Mouse (Mus musculus) CH12.LX (cell line): ENCODE results near the gene Fchsd2. TPM values are rescaled to one million over a fixed set of nuclear protein-coding genes. Genes with fewer than 3 reads are reported as not detected.

Source experiments
- DNase-seq: peaks from one replicate; pipeline ENCODE4 v3.0.0-alpha.2; 2013; ENCODE audit errors: extremely low read depth
- H3K27ac ChIP-seq: 2 replicates; pipeline ENCODE4 v1.5.1; 2012; ENCODE audit warnings: low read depth, mild to moderate bottlenecking, control low read depth, moderate library complexity; ENCODE audit not compliant: insufficient read depth
- H3K27me3 ChIP-seq: replicated peaks from 2 replicates; pipeline ENCODE3; 2012; ENCODE audit warnings: inconsistent platforms
- H3K36me3 ChIP-seq, 2 experiments: replicated peaks in 1 of 2; 2 replicates each; pipeline versions ENCODE3 to v1.6.1; 2012; ENCODE audit warnings: inconsistent platforms in 1 of 2, low read length in 1 of 2, mild to moderate bottlenecking in 1 of 2, mixed read lengths in 1 of 2, moderate library complexity in 1 of 2; ENCODE audit not compliant: control insufficient read depth in 1 of 2, insufficient read depth in 1 of 2
- H3K4me1 ChIP-seq, 2 experiments: 2 replicates each; pipeline ENCODE4 v1.6.1; 2012; ENCODE audit warnings: inconsistent platforms in 1 of 2, moderate library complexity in 1 of 2; ENCODE audit not compliant: insufficient read depth in 2 of 2, control insufficient read depth in 1 of 2
- H3K4me2 ChIP-seq: 2 replicates; pipeline ENCODE4 v1.6.1; 2012; ENCODE audit warnings: low read depth, mild to moderate bottlenecking, control low read depth; ENCODE audit not compliant: poor library complexity, insufficient read depth, severe bottlenecking
- H3K4me3 ChIP-seq, 3 experiments: fragments of 150-350 bp in 1 of 3; sonication (generic) in 1 of 3; replicated peaks in 1 of 3; 2 replicates each; pipeline versions ENCODE3 to v1.5.1; 2011 to 2012; ENCODE audit warnings: low read depth in 2 of 3, low read length in 2 of 3, mild to moderate bottlenecking in 2 of 3, moderate library complexity in 2 of 3, control low read depth in 1 of 3, improper control_type of control experiment in 1 of 3, inconsistent platforms in 1 of 3, mixed read lengths in 1 of 3; ENCODE audit not compliant: poor library complexity in 1 of 3
- H3K79me2 ChIP-seq: replicated peaks from 2 replicates; pipeline ENCODE4 v1.6.1; 2012; ENCODE audit warnings: mild to moderate bottlenecking, moderate library complexity; ENCODE audit not compliant: control insufficient read depth, poor library complexity, insufficient read depth, severe bottlenecking; ENCODE audit errors: extremely low read depth
- H3K9ac ChIP-seq: 2 replicates; pipeline ENCODE4 v1.6.1; 2012; ENCODE audit warnings: low read depth, mild to moderate bottlenecking, control low read depth, moderate library complexity; ENCODE audit not compliant: insufficient read depth
- H3K9me3 ChIP-seq: replicated peaks from 2 replicates; pipeline ENCODE3; 2012; ENCODE audit warnings: low read length, inconsistent platforms, mixed read lengths
- CHD1 ChIP-seq: IDR thresholded peaks from 2 replicates; pipeline ENCODE4 v1.6.1; 2012; ENCODE audit warnings: low read depth, low read length, improper control_type of control experiment, inconsistent platforms
- HCFC1 ChIP-seq: IDR thresholded peaks from 2 replicates; pipeline ENCODE4 v1.6.1; 2012; ENCODE audit warnings: low read depth, mild to moderate bottlenecking, inconsistent platforms, low read length, improper control_type of control experiment
- JUN ChIP-seq: IDR thresholded peaks from 2 replicates; pipeline ENCODE4 v1.6.1; 2011; ENCODE audit warnings: low read depth, mild to moderate bottlenecking, low read length, improper control_type of control experiment, moderate library complexity; ENCODE audit not compliant: insufficient read depth
- JUND ChIP-seq: conservative IDR thresholded peaks from 2 replicates; pipeline ENCODE4 v1.6.1; 2011; ENCODE audit warnings: low read depth, low read length, improper control_type of control experiment
- MAZ ChIP-seq: IDR thresholded peaks from 2 replicates; pipeline ENCODE4 v1.6.1; 2012; ENCODE audit warnings: low read depth, mild to moderate bottlenecking, inconsistent platforms, low read length, improper control_type of control experiment, moderate library complexity
- MEF2A ChIP-seq: IDR thresholded peaks from 2 replicates; pipeline ENCODE4 v1.6.1; 2014; ENCODE audit warnings: low read depth, mild to moderate bottlenecking, inconsistent platforms, low read length, improper control_type of control experiment, borderline replicate concordance
- NELFE ChIP-seq: IDR thresholded peaks from 2 replicates; pipeline ENCODE4 v1.6.1; 2011; ENCODE audit warnings: low read depth, low read length, improper control_type of control experiment
- POLR2A ChIP-seq: IDR thresholded peaks from 2 replicates; pipeline ENCODE4 v1.6.1; 2011; ENCODE audit warnings: low read depth, mild to moderate bottlenecking, improper control_type of control experiment, low read length
- POLR2AphosphoS2 ChIP-seq: IDR thresholded peaks from 2 replicates; pipeline ENCODE4 v1.6.1; 2011; ENCODE audit warnings: low read depth, low read length, improper control_type of control experiment
- TBP ChIP-seq: conservative IDR thresholded peaks from 2 replicates; pipeline ENCODE4 v1.6.1; 2011; ENCODE audit warnings: low read depth, low read length, improper control_type of control experiment
- ZC3H11A ChIP-seq: IDR thresholded peaks from 2 replicates; pipeline ENCODE4 v1.6.1; 2012; ENCODE audit warnings: low read depth, mild to moderate bottlenecking, inconsistent platforms, low read length, improper control_type of control experiment
- ZMIZ1 ChIP-seq: IDR thresholded peaks from 2 replicates; pipeline ENCODE4 v1.6.1; 2012; ENCODE audit warnings: low read depth, mild to moderate bottlenecking, inconsistent platforms, low read length, improper control_type of control experiment
- dilution Hi-C: fragments of 300-500 bp; cut with MboI; formaldehyde crosslinking; loops from 2 replicates; pipeline ENCODE4 v1.14.3; 2020; ENCODE audit warnings: low sequenced_read_pairs; ENCODE audit not compliant: extremely low pct_unique_long_range_greater_than_20kb, extremely low pct_ligation_motif_present
- in situ Hi-C: fragments of 300-500 bp; cut with MboI; formaldehyde crosslinking; loops from 3 replicates; pipeline ENCODE4 v1.14.3; 2019; ENCODE audit warnings: low sequenced_read_pairs, low pct_ligation_motif_present, low pct_unique_long_range_greater_than_20kb, mixed read lengths
- polyA plus RNA-seq: library from polyadenylated mRNA; unstranded; fragments of >175 nt; gene quantifications from 2 replicates; pipeline ENCODE4 v1.2.1, GENCODE M21; 2012; ENCODE audit warnings: low read depth; ENCODE audit not compliant: insufficient read length
- total RNA-seq, 2 experiments: library from RNA; depleted of rRNA; stranded (reverse); fragments of 300-350 nt in 1 of 2; fragments of >200 nt in 1 of 2; gene quantifications; 2 replicates each; pipeline ENCODE4 v1.2.3; 2012 to 2014

Fchsd2 gene
- total and polyA plus RNA-seq, 3 experiments, result 23.8 to 38.2 (median 25.5) TPM

DNA sequence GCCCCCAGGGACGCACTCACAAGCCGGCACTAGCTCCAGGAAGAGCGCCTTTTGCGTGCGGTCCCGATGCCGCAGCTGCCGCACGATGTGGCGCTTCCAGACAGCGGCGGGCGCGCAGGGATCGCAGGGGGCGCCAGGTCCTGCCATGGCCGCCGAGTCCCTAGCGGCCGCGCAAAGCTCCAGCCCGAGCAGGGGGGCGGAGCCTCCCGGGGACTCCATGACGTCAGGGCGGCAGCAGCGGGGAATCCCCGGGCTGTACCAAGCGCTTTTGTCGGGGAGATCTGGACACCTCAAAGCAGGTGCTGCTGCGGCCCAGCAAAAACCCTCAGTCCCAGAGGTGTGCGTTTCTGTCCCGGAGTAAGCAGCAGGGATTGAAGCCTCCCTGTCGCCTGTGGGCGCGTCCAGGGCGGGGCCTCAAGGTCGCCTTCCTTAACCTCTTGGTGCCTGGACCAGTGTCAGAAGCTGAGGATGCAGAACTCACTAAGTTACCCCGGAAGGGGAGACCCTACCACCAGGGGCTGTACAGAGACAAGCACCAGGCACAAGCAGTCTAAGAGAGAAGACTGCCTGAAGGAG is 209.3 kb downstream of the Fchsd2 start, which contains the start of gene Atg16l2 (continued):
- TF ChIP-seq JUND (no peak; the same call in 1 of the 2 replicates), NELFE (peak; percentile 71), MAZ (peak; percentile 77), ZC3H11A (no peak), JUN (no peak), HCFC1 (peak; percentile 78), MEF2A (peak; percentile 89; the same call in 1 of the 2 replicates), POLR2AphosphoS2 (peak; percentile 55; the same call in 1 of the 2 replicates), CHD1 (peak; percentile 99)

DNA sequence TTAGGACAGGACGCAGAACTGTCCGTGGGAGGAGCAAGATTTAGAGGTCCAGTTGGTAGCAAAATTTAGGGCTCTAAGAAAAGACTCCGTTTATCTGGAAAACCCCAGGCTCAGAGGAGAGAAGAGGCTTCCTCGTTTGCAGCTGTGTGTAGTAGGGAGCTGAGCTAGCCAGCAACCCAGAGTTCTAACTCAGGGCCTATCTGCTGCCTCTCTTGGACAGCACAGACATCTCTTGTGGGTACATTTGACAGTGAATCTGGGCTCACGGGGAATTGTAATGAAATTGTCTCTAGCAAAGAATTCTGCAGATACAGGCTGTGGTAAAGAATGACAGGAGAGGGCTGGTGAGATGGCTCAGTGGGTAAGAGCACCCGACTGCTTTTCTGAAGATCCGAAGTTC is 210.0 kb downstream of the Fchsd2 start:
- Histone ChIP-seq H3K4me3 (peak overlapping the region; percentile 56 to 62 (median 59)), H3K79me2 (peaks cover 6% of the 10 kb centered on the region), H3K27ac (peak overlapping the region; percentile 74), H3K9ac (peak overlapping the region; percentile 69), H3K4me2 (peak overlapping the region; percentile 73), H3K9me3 (no peaks in the 10 kb centered on the region), H3K27me3 (no peaks in the 10 kb centered on the region)
- in situ Hi-C loops, result loop anchor here (10.0 kb wide), 1 partner anchor 238 kb away; no protein-coding TSS in a partner anchor
- no peak for DNase-seq
- 0 out of 2 replicates have a peak, but pooled peaks have one; percentile 65 for TF ChIP-seq TBP
- TF ChIP-seq ZMIZ1, result no peak
- no peak for TF ChIP-seq POLR2A
- TF ChIP-seq, all 38 proteins: peak for 1
- peaks cover 0 to 23% of the 10 kb centered on the region in 2 experiments for H3K36me3 ChIP-seq
- dilution Hi-C loops, result no loop called here
- peaks cover 5 to 49% of the 10 kb centered on the region in 2 experiments; a peak in 3 of 4 replicates for H3K4me1 ChIP-seq

DNA sequence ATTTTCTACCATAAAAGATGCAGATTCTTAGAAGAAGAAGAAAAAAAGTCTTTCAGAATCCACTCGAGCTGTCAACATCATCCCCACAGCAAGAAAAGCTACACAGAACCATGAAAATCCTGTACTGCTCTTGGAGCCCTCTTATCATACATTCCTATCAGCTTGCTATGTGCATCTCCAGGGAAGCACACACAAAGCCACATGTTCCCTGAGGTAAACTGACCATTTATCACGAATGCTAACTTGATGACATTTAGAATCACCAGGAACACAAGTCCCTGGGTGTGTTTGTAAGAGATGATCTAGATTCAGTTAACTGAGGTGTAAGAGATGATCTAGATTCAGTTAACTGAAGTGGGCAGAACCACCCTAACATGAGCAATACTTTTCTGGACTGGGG is 214.2 kb downstream of the Fchsd2 start:
- no peak for TF ChIP-seq POLR2AphosphoS2
- Histone ChIP-seq H3K4me3 (no peak overlapping the region), H3K79me2 (no peaks in the 10 kb centered on the region), H3K36me3 (no peaks in the 10 kb centered on the region), H3K4me2 (no peak overlapping the region), H3K27me3 (no peaks in the 10 kb centered on the region), H3K4me1 (peaks cover 2 to 39% of the 10 kb centered on the region in 2 experiments; a peak in 2 of 4 replicates), H3K9me3 (no peaks in the 10 kb centered on the region), H3K27ac (no peak overlapping the region), H3K9ac (no peak overlapping the region)
- dilution Hi-C loops (no loop called here), in situ Hi-C loops (loop anchor here (5.0 to 10.0 kb wide), 2 partner anchors 65 to 242 kb away; no protein-coding TSS in a partner anchor)
- DNase-seq, result no peak
